Mouse (Mus musculus): ENCODE data around the gene Ccdc163. TPM values are rescaled to one million over a fixed set of nuclear protein-coding genes. Genes with fewer than 3 reads are reported as not detected.

Ccdc163 gene
- polyA plus RNA-seq, 1 experiment from 2014 or later: 18.8 TPM

DNA sequence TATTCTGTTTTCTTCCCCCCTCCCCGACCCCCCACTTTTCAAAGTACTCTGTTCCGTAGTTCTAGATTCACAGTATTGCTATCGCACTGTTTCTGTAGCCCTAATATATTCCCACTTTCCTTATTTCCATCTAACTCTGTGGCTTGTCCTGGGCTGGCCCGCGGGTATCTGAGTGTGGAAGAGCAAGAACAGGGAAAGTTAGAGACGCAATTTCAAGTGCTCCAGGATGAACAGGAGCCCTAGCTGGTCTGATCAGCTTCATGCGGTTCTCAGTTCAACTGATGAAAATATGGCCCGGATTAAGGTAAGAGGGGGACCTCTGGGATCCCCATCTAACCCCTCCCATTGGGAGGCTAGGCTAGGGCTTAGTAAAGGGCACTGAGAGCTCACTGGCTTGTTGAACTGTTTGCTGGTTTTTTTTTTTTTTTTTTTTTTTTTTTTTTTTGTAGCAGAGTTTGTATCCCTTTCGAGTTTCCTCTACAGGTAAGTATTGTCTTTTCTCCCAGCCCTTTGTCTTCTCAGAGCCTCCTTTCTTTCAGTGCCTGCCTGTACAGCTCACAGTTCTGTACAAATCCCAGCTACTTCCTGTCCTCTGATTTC is 582 bp downstream of the Ccdc163 start:
- no peak for ATAC-seq (ENCODE audit: insufficient number of reproducible peaks, low FRiP score, low TSS enrichment, low read depth)

DNA sequence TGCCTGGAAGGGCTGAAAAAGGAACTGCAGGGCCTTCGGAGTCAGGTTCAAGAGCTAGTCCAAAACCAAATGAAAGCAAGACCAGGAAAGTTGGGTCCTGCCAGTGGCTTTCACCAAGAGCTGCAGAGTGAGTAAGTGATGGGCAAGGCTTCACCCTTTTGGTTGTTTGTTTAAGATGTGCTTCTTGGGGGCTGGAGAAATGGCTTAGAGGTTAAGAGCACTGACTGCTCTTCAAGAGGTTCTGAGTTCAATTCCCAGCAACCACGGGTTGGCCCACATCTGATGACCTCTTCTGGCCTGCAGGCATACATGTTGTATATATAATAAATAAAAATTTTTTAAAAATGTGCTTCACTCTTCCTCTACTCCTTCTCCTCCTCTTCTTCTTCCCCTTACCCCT is 1.8 kb downstream of the Ccdc163 start:
- no peaks in the 10 kb centered on the region for H3K27me3 ChIP-seq
- peaks cover 15% of the 10 kb centered on the region; the same call in 1 of the 2 replicates for H3K4me1 ChIP-seq
- no peaks in the 10 kb centered on the region for H3K36me3 ChIP-seq
- no peak overlapping the region for H3K4me3 ChIP-seq
- no peak overlapping the region for H3K4me2 ChIP-seq
- no peak overlapping the region for H3K9ac ChIP-seq
- no peak overlapping the region for H3K27ac ChIP-seq
- no peaks in the 10 kb centered on the region for H3K9me3 ChIP-seq
- 92% methylated on average over 2 of the region's 2 CpGs for WGBS
- no peak for ATAC-seq (ENCODE audit: insufficient number of reproducible peaks, low FRiP score, low TSS enrichment, low read depth)

More for the DNA sequence above, 582 bp downstream of the Ccdc163 start:
- peak overlapping the region; percentile 81 for H3K4me2 ChIP-seq
- H3K27ac ChIP-seq: no peak overlapping the region
- peak overlapping the region; percentile 64 for H3K4me3 ChIP-seq
- no peaks in the 10 kb centered on the region for H3K9me3 ChIP-seq
- no peaks in the 10 kb centered on the region for H3K36me3 ChIP-seq
- H3K4me1 ChIP-seq: peaks cover 15% of the 10 kb centered on the region; the same call in 1 of the 2 replicates
- H3K9ac ChIP-seq: no peak overlapping the region; the same call in 1 of the 2 replicates
- H3K27me3 ChIP-seq: no peaks in the 10 kb centered on the region
- 10% methylated on average over 9 of the region's 9 CpGs for WGBS

GRCm38 (mm10) chr4:116712536-116712935 is 4.2 kb downstream of the Ccdc163 start:
- H3K27me3 ChIP-seq: no peaks in the 10 kb centered on the region
- no peaks in the 10 kb centered on the region for H3K36me3 ChIP-seq
- no peak overlapping the region for H3K9ac ChIP-seq
- H3K4me3 ChIP-seq: no peak overlapping the region
- WGBS: 84% methylated on average over 1 of the region's 1 CpGs
- no peak overlapping the region for H3K27ac ChIP-seq
- H3K4me2 ChIP-seq: no peak overlapping the region
- peaks cover 11% of the 10 kb centered on the region; the same call in 1 of the 2 replicates for H3K4me1 ChIP-seq
- no peaks in the 10 kb centered on the region for H3K9me3 ChIP-seq
- ATAC-seq (ENCODE audit: insufficient number of reproducible peaks, low FRiP score, low TSS enrichment, low read depth): no peak

DNA sequence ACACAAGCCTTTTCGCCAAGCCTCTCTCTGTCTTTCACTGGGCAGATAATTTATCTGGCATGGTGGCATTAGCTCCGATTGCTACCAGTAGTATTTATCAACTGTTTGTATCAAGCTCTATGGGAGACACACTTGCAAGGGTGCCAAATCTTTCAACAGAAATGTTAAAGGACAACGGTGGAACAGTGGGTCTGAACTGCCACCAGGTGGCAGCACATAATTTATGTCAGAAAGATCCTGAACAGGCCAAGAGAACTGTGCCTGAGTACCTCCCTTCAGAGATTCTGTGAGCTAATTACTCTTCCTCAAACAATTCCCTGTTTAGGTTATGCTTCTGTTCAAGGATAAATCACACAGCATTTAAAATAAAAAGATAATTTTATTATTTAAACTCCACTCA is 11.1 kb downstream of the Ccdc163 start:
- WGBS: 14% methylated on average over 3 of the region's 3 CpGs
- no peak for ATAC-seq (ENCODE audit: insufficient number of reproducible peaks, low FRiP score, low TSS enrichment, low read depth)
- Histone ChIP-seq H3K4me1 (peaks cover 13% of the 10 kb centered on the region; the same call in 1 of the 2 replicates), H3K27me3 (no peaks in the 10 kb centered on the region), H3K4me3 (no peak overlapping the region), H3K36me3 (no peaks in the 10 kb centered on the region), H3K4me2 (no peak overlapping the region), H3K9me3 (no peaks in the 10 kb centered on the region), H3K9ac (no peak overlapping the region), H3K27ac (no peak overlapping the region)

- Histone ChIP-seq H3K9ac (peak within 1 kb of the TSS; percentile 65), H3K4me1 (peaks cover 13% of the 10 kb centered on the region; the same call in 1 of the 2 replicates), H3K4me3 (peak within 1 kb of the TSS; percentile 76), H3K4me2 (peak within 1 kb of the TSS; percentile 78), H3K27me3 (no peaks in the 10 kb centered on the region), H3K27ac (peak within 1 kb of the TSS; percentile 86), H3K36me3 (no peaks in the 10 kb centered on the region), H3K9me3 (no peaks in the 10 kb centered on the region)
- peak; percentile 98 for ATAC-seq (ENCODE audit: insufficient number of reproducible peaks, low FRiP score, low TSS enrichment, low read depth)
- under 1% methylated on average over 34 of the region's 34 CpGs for WGBS
These were observed 12.2 kb downstream of the Ccdc163 start, which contains the start of gene Tesk2 for GRCm38 (mm10) chr4:116720343-116721097. Gene Tesk2, plus strand, starts transcription at chr4:116720948.

- H3K9ac ChIP-seq: peak overlapping the region; percentile 65
- no peak for ATAC-seq (ENCODE audit: insufficient number of reproducible peaks, low FRiP score, low TSS enrichment, low read depth)
- peak overlapping the region; percentile 76 for H3K4me3 ChIP-seq
- H3K9me3 ChIP-seq: no peaks in the 10 kb centered on the region
- peak overlapping the region; percentile 86 for H3K27ac ChIP-seq
- H3K4me1 ChIP-seq: peaks cover 13% of the 10 kb centered on the region; the same call in 1 of the 2 replicates
- under 1% methylated on average over 29 of the region's 29 CpGs for WGBS
- no peaks in the 10 kb centered on the region for H3K36me3 ChIP-seq
- no peaks in the 10 kb centered on the region for H3K27me3 ChIP-seq
- peak overlapping the region; percentile 78 for H3K4me2 ChIP-seq
These were observed 12.9 kb downstream of the Ccdc163 start for GRCm38 (mm10) chr4:116721098-116721628.

DNA sequence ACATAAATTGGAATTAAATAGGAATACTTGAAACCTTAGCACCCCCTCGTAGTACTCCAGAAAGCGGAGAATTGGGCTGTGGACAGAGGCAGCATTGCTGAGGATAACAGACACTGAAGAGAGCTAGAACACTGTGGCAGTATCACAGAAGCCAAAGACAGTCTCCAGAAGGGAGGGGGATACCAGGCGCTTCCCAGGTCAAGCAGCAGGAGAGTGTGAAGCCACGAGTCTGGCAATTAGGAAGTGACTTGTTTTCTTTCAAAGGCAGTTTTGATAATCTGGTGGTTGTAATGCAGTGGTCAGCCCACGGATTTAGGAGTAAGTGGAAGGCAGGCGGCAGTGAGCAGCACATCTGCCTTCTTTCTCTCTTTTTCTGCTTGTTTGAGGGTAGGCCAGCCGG is 13.9 kb downstream of the Ccdc163 start:
- no peak for ATAC-seq (ENCODE audit: insufficient number of reproducible peaks, low FRiP score, low TSS enrichment, low read depth)
- Histone ChIP-seq H3K4me1 (peaks cover 13% of the 10 kb centered on the region; the same call in 1 of the 2 replicates), H3K4me3 (peak overlapping the region; percentile 76; the same call in 1 of the 2 replicates)

DNA sequence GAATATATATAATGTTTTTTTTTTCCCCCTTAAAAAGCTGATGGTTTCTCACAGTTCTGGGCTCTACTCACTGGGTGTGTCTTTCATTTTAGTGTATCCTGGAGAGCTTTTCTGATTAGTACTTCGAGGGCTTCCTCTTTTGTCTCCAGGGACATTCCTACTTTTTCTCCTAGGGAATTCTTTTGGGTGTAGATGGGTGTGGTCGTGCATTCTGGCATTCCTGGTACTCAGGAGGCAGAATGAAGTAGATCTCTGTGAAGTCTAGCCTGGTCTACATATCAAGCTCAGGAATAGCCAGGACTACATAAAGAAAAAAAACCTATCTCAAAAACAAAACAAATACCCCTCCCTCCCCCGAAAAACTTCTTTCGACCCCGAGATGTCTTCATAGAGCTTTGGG is 17.1 kb downstream of the Ccdc163 start:
- Histone ChIP-seq H3K4me2 (no peak overlapping the region), H3K4me1 (peaks cover 7% of the 10 kb centered on the region; the same call in 1 of the 2 replicates), H3K9me3 (no peaks in the 10 kb centered on the region), H3K9ac (no peak overlapping the region), H3K27me3 (no peaks in the 10 kb centered on the region), H3K4me3 (no peak overlapping the region), H3K27ac (no peak overlapping the region), H3K36me3 (no peaks in the 10 kb centered on the region)
- ATAC-seq (ENCODE audit: insufficient number of reproducible peaks, low FRiP score, low TSS enrichment, low read depth): no peak
- 82% methylated on average over 5 of the region's 5 CpGs for WGBS

More for the DNA sequence above, 13.9 kb downstream of the Ccdc163 start:
- H3K27me3 ChIP-seq: no peaks in the 10 kb centered on the region
- H3K9ac ChIP-seq: no peak overlapping the region
- H3K9me3 ChIP-seq: no peaks in the 10 kb centered on the region
- no peak overlapping the region for H3K27ac ChIP-seq
- H3K4me2 ChIP-seq: peak overlapping the region; percentile 78; the same call in 1 of the 2 replicates
- 48% methylated on average over 7 of the region's 7 CpGs for WGBS
- H3K36me3 ChIP-seq: no peaks in the 10 kb centered on the region

- Histone ChIP-seq H3K9ac (no peak overlapping the region), H3K4me3 (no peak overlapping the region), H3K4me1 (no peaks in the 10 kb centered on the region), H3K4me2 (no peak overlapping the region), H3K9me3 (no peaks in the 10 kb centered on the region), H3K36me3 (no peaks in the 10 kb centered on the region), H3K27me3 (no peaks in the 10 kb centered on the region), H3K27ac (no peak overlapping the region)
- ATAC-seq (ENCODE audit: insufficient number of reproducible peaks, low FRiP score, low TSS enrichment, low read depth): no peak
- WGBS: 66% methylated on average over 3 of the region's 3 CpGs
These were observed 19.1 kb downstream of the Ccdc163 start for GRCm38 (mm10) chr4:116727401-116727800.

DNA sequence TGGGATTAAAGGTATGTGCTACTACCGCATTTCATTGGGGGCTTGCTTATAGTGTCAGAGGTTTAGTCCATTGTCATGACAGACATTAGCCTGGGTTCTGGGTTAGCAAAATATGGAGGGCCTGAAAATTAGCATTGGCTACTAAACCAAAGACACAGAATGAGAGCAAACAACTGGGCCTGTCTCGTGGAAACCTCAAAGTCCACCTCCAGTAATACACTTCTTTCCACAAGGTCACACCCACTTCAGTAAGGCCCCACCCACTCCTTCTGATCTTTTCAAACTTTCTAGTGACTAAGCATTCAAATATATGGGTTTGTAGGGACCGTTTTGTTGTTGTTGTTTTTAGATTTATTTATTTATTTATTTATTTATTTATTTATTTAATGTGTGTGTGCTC is 21.2 kb downstream of the Ccdc163 start:
- Histone ChIP-seq H3K4me3 (no peak overlapping the region), H3K36me3 (no peaks in the 10 kb centered on the region), H3K9ac (no peak overlapping the region), H3K27me3 (no peaks in the 10 kb centered on the region), H3K9me3 (no peaks in the 10 kb centered on the region), H3K4me1 (no peaks in the 10 kb centered on the region), H3K4me2 (no peak overlapping the region), H3K27ac (no peak overlapping the region)
- no peak for ATAC-seq (ENCODE audit: insufficient number of reproducible peaks, low FRiP score, low TSS enrichment, low read depth)
- 94% methylated on average over 3 of the region's 3 CpGs for WGBS

- ATAC-seq (ENCODE audit: insufficient number of reproducible peaks, low FRiP score, low TSS enrichment, low read depth): no peak
- H3K9me3 ChIP-seq: no peaks in the 10 kb centered on the region
- H3K9ac ChIP-seq: no peak overlapping the region
- no peak overlapping the region for H3K4me3 ChIP-seq
- no peak overlapping the region for H3K4me2 ChIP-seq
- no peak overlapping the region for H3K27ac ChIP-seq
- no peaks in the 10 kb centered on the region for H3K27me3 ChIP-seq
- WGBS: 89% methylated on average over 9 of the region's 9 CpGs
- H3K4me1 ChIP-seq: no peaks in the 10 kb centered on the region
- no peaks in the 10 kb centered on the region for H3K36me3 ChIP-seq
These were observed 22.8 kb downstream of the Ccdc163 start for GRCm38 (mm10) chr4:116731077-116731476.

- Histone ChIP-seq H3K27ac (no peak overlapping the region), H3K9me3 (no peaks in the 10 kb centered on the region), H3K27me3 (no peaks in the 10 kb centered on the region), H3K4me1 (no peaks in the 10 kb centered on the region), H3K4me2 (no peak overlapping the region), H3K36me3 (no peaks in the 10 kb centered on the region), H3K4me3 (no peak overlapping the region), H3K9ac (no peak overlapping the region)
- WGBS: 75% methylated on average over 5 of the region's 5 CpGs
- ATAC-seq (ENCODE audit: insufficient number of reproducible peaks, low FRiP score, low TSS enrichment, low read depth): no peak
These were observed 24.0 kb downstream of the Ccdc163 start for GRCm38 (mm10) chr4:116732355-116732754.
